Mouse (Mus musculus) embryonic facial prominence, embryonic 11.5 days (tissue): ENCODE measurements around the gene Ttn. TPM values are rescaled to one million over a fixed set of nuclear protein-coding genes. Genes with fewer than 3 reads are reported as not detected.

Source experiments
- ATAC-seq: fragments of 200-750 bp; cut with Nextera tagmentation; replicated peaks from 2 replicates; pipeline ENCODE4 v1.8.0; 2017; ENCODE audit warnings: low read depth; ENCODE audit not compliant: insufficient number of reproducible peaks, low FRiP score, low TSS enrichment
- DNase-seq: peaks from one replicate; pipeline ENCODE4 v3.0.0-alpha.2; 2015; ENCODE audit warnings: low spot score
- H3K27ac ChIP-seq: fragments of 300-500 bp; sonication (generic); replicated peaks from 2 replicates; pipeline ENCODE4 v1.5.1; 2014; ENCODE audit warnings: mild to moderate bottlenecking, low read depth, low read length, control low read depth
- H3K27me3 ChIP-seq: fragments of 300-500 bp; sonication (generic); 2 replicates; pipeline ENCODE4 v1.6.1; 2014; ENCODE audit warnings: mild to moderate bottlenecking, low read length, moderate library complexity, mixed read lengths; ENCODE audit not compliant: control insufficient read depth, insufficient read depth
- H3K36me3 ChIP-seq: fragments of 300-500 bp; sonication (generic); replicated peaks from 2 replicates; pipeline ENCODE4 v1.6.1; 2014; ENCODE audit warnings: low read depth, mild to moderate bottlenecking, low read length, moderate library complexity, mixed read lengths; ENCODE audit not compliant: control insufficient read depth, insufficient read depth
- H3K4me1 ChIP-seq: fragments of 300-500 bp; sonication (generic); 2 replicates; pipeline ENCODE4 v1.6.1; 2014; ENCODE audit warnings: low read length, mixed read lengths; ENCODE audit not compliant: control insufficient read depth, insufficient read depth
- H3K4me2 ChIP-seq: fragments of 300-500 bp; sonication (generic); 2 replicates; pipeline ENCODE4 v1.6.1; 2014; ENCODE audit warnings: low read depth, mild to moderate bottlenecking, control low read depth, low read length, moderate library complexity
- H3K4me3 ChIP-seq: fragments of 300-500 bp; sonication (generic); 2 replicates; pipeline ENCODE4 v1.5.1; 2014; ENCODE audit warnings: low read depth, low read length, control low read depth
- H3K9ac ChIP-seq: fragments of 300-500 bp; sonication (generic); replicated peaks from 2 replicates; pipeline ENCODE4 v1.6.1; 2014; ENCODE audit warnings: mild to moderate bottlenecking, control low read depth, low read length
- H3K9me3 ChIP-seq: fragments of 300-500 bp; sonication (generic); replicated peaks from 2 replicates; pipeline ENCODE4 v1.6.1; 2016; ENCODE audit warnings: mild to moderate bottlenecking, low read length, inconsistent platforms, mixed read lengths; ENCODE audit not compliant: control insufficient read depth
- WGBS: fragments of 180-500 bp; shearing (Covaris S2); extraction: QIAGEN DNeasy Blood & Tissue Kit; methylation state at CpG from one replicate; pipeline ENCODE4 v1.1.7; 2014; 5-methylcytosine and 5-hydroxymethylcytosine counted together
- polyA plus RNA-seq: library from polyadenylated mRNA; unstranded; fragments of >200 nt; fragmentation: Nextera tagmentation; extraction: Ambion mirVana; gene quantifications from 2 replicates; pipeline ENCODE4 v1.2.1, GENCODE M21; 2014

Ttn gene
- polyA plus RNA-seq, 1 experiment from 2014 or later: 5.0 TPM

DNA sequence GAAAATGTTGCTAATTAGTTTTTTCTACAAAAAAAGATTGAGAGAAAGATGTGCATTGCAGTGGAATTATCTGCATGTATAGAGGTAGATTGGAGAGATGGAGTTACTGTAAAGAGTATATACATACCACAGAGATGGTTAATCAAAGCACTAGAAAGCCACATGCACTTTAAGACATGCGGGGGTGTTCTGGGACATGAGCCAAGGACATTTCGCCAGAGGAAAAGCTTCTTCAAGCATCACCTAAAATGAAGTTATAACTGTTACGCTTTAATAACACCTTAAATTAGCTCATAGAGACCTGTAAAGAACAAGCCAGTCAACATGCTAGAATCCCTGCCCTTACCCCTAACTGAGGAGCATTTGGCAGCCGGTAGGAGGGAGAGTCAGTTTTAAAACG lies 315.1 kb downstream of the Ttn start:
- H3K27ac ChIP-seq: no peak overlapping the region
- ATAC-seq (no peak), DNase-seq (no peak)
- H3K9me3 ChIP-seq: no peaks in the 10 kb centered on the region
- no peak overlapping the region for H3K4me3 ChIP-seq
- 90% methylated on average over 5 of the region's 5 CpGs for WGBS
- no peaks in the 10 kb centered on the region; the same call in 1 of the 2 replicates for H3K36me3 ChIP-seq
- no peaks in the 10 kb centered on the region for H3K4me1 ChIP-seq
- no peaks in the 10 kb centered on the region for H3K27me3 ChIP-seq
- H3K9ac ChIP-seq: no peak overlapping the region
- no peak overlapping the region for H3K4me2 ChIP-seq

DNA sequence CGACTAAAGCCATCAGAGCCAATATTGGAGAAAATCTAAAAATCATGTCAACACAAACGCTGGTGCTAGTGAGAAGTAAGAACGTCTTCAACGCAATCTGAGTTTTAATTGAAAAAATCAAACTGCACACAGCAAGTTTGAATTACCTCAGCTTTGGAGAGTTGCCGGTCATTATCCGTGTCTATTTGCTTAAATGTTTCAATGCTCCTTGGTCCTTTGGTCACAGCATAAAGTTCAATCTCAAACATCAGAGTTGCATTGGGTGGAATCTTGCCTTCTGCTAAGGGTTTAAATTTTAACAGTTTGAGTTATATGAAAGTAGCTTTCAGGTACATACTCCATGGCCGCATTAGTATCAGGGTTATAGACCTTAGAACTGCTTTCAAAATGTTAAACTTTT lies 316.8 kb downstream of the Ttn start:
- H3K9me3 ChIP-seq: no peaks in the 10 kb centered on the region
- ATAC-seq: no peak
- H3K27me3 ChIP-seq: no peaks in the 10 kb centered on the region
- no peak overlapping the region for H3K27ac ChIP-seq
- no peak overlapping the region for H3K9ac ChIP-seq
- H3K4me2 ChIP-seq: no peak overlapping the region
- H3K4me1 ChIP-seq: no peaks in the 10 kb centered on the region
- H3K36me3 ChIP-seq: peaks cover 4% of the 10 kb centered on the region; the same call in 1 of the 2 replicates
- WGBS: 93% methylated on average over 7 of the region's 7 CpGs
- no peak overlapping the region for H3K4me3 ChIP-seq
- no peak for DNase-seq

DNA sequence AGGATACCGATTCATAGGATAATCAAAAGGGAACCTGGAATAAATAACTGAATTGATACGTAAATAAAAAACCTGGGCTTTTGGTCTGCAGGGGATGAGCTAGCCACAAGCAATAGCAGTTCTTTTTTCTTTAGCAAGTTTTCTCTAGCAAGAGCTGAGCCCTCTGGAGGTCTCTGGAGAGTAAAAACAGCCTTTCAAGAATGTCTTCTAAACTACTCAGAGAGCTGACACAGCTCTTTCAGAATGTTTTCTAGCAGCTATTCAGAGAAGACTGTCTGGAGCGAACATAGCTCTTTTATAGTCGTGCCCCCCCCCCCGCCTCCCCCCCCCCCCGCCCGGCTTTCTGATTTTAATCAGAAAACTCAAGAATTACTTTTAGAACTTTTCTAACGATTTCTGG lies 322.9 kb downstream of the Ttn start:
- no peak overlapping the region for H3K4me3 ChIP-seq
- no peaks in the 10 kb centered on the region for H3K9me3 ChIP-seq
- peaks cover 4% of the 10 kb centered on the region; the same call in 1 of the 2 replicates for H3K36me3 ChIP-seq
- H3K4me1 ChIP-seq: no peaks in the 10 kb centered on the region
- no peak overlapping the region for H3K27ac ChIP-seq
- ATAC-seq (no peak), DNase-seq (no peak)
- no peaks in the 10 kb centered on the region for H3K27me3 ChIP-seq
- H3K9ac ChIP-seq: no peak overlapping the region
- WGBS: 57% methylated on average over 5 of the region's 8 CpGs
- H3K4me2 ChIP-seq: no peak overlapping the region

DNA sequence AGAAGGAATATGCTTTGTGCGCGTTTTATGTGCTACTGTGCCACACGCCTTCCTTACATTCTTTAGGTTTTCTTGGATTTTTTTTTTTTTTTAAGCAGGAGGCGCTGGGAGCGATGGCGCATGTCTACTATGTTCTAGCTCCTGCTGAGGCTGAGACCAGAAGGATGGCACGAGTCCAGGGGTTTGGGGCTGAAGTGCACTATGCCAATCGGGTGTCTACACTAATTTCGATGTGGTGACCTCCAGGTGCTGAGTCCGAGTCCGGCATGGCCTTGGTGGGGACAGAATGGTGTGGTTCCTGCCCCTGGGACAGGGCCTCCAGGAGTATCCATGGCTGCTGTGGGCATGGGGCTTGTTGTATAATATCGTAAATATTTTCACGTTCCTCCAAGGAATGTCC lies 323.8 kb downstream of the Ttn start:
- no peaks in the 10 kb centered on the region for H3K4me1 ChIP-seq

DNA sequence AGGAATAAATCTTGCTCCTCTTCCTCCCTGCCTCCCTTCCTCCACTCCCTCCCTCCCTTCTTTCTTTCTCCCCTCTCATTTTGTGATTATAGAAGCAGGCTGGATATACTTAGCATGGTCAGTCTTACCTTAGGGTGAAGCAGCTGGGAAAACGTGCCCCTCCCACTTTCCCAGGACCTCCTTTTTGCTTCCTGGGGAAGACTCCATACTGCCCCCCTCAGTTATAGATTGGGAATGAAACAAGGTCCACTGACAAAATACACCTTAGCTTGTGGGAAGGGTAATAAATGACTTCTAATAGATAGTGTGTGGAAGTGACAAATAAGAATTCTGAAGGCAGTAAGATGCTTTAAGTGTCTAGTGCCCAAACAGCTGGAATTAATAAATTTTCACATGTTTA lies 326.4 kb downstream of the Ttn start:
- no peaks in the 10 kb centered on the region for H3K9me3 ChIP-seq
- H3K36me3 ChIP-seq: no peaks in the 10 kb centered on the region
- no peaks in the 10 kb centered on the region for H3K4me1 ChIP-seq
- H3K27me3 ChIP-seq: no peaks in the 10 kb centered on the region
- H3K4me2 ChIP-seq: no peak overlapping the region
- no peak overlapping the region for H3K27ac ChIP-seq
- DNase-seq: peak; percentile 42
- no peak overlapping the region for H3K4me3 ChIP-seq
- 26% methylated on average over 1 of the region's 1 CpGs for WGBS
- H3K9ac ChIP-seq: no peak overlapping the region
- no peak for ATAC-seq

More for the DNA sequence above, 323.8 kb downstream of the Ttn start:
- Histone ChIP-seq H3K36me3 (peaks cover 4% of the 10 kb centered on the region; the same call in 1 of the 2 replicates), H3K9me3 (no peaks in the 10 kb centered on the region), H3K4me2 (no peak overlapping the region), H3K4me3 (no peak overlapping the region), H3K27ac (no peak overlapping the region), H3K27me3 (no peaks in the 10 kb centered on the region), H3K9ac (no peak overlapping the region)
- DNase-seq (no peak), ATAC-seq (no peak)
- WGBS: 82% methylated on average over 13 of the region's 13 CpGs

DNA sequence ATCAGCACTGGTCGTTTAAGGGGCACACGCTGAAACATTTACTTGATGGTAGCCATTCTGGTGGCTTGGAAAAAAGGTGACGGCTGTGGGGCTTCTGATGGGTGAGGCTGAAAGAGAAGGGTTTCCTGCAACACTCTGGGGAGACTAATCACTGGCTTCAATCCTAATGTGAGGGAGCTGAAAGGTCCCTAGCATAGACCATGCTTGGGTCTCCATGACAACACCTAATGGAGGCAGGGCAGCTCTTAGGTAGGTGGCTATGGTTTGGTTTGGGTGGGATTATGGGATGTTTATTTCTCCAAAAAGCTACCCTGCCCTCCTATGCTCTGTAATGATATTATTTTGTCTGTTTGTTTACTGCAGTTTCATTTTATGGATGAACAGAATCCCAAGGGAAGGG lies 326.9 kb downstream of the Ttn start:
- no peak for DNase-seq
- H3K9me3 ChIP-seq: no peaks in the 10 kb centered on the region
- no peaks in the 10 kb centered on the region for H3K36me3 ChIP-seq
- H3K4me2 ChIP-seq: no peak overlapping the region
- no peak overlapping the region for H3K27ac ChIP-seq
- no peak overlapping the region for H3K9ac ChIP-seq
- no peaks in the 10 kb centered on the region for H3K27me3 ChIP-seq
- no peak for ATAC-seq
- no peaks in the 10 kb centered on the region for H3K4me1 ChIP-seq
- 74% methylated on average over 3 of the region's 3 CpGs for WGBS
- H3K4me3 ChIP-seq: no peak overlapping the region

DNA sequence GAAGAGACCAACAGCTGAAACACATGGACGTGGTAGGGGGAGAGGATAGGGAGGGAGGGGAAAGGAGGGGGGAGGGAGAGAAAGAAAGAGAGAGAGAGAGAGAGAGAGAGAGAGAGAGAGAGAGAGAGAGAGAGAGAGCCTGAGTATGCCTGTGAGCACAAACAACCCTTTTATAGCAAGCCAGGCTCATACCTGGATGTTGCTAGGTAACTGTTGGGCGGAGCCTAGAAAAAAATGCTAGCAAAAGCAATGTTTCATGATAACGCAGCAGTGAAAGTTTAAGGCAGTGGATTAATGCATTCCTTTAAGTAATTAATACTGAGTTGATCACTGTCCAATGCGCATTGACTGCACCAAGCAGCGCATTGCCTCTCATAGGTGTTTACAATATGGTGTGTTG lies 327.7 kb downstream of the Ttn start:
- no peak overlapping the region for H3K27ac ChIP-seq
- H3K27me3 ChIP-seq: no peaks in the 10 kb centered on the region
- 82% methylated on average over 5 of the region's 5 CpGs for WGBS
- no peaks in the 10 kb centered on the region for H3K36me3 ChIP-seq
- ATAC-seq (no peak), DNase-seq (no peak)
- H3K4me1 ChIP-seq: no peaks in the 10 kb centered on the region
- H3K9ac ChIP-seq: no peak overlapping the region
- H3K4me3 ChIP-seq: no peak overlapping the region
- H3K9me3 ChIP-seq: no peaks in the 10 kb centered on the region
- no peak overlapping the region for H3K4me2 ChIP-seq
